Mouse (Mus musculus): ENCODE measurements at regions not wholly inside any gene's neighbourhood (a gene's known extent, or its start where the extent isn't known, plus 50 kb on each side); places are given as distances from the start of the nearest gene placed in this dataset.

DNA sequence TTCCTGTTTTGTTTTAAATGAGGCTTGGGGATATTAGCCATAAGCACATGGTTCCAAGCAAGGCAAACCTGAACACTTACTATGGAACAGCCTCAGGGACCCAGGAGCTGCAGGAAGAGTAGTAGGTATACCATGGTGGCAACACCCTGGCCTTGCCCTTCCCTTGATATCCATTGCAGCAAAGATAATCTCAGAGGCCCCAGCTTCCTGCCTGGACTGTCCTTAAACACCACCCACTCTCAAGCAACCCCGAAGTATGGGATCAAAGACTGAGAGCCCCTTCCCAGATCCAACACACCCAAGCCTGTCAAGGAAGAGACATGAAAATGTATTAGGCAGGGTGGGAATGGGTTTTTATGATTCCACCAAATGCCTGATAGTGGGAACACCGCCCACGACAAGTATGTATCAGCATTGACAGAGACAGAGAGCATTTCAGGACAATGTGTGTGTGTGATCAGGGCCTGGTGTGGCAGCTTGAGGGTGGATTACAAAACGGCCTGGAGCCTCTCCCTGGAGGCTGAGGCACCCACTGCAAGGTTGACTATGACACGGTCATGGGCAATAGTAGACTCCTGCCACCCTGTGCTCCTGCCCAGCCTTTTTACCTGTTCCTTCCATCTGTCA is 179.5 kb downstream of the Bcl11b start:
- no peak for DNase-seq (ENCODE audit: extremely low read depth, insufficient read length, low spot score)

DNA sequence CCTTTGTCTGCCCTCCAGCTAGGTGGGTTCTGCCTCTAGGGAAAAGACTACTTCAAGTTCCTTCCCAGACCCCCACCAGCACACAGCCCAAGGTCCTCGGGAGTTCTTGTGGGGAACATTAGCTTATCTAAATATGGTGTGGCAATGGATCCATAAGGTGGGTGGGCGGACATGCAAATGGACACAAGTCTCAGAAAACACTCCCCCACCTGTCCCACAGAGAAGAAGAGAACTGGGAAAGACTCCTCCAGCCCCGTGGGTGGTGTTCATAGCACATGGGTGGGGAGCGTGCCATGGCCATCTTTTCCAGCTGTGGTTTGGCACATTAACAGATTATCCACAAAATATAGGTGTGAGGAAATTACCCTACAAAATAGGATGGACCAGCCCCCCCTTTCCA is 177.5 kb downstream of the Bcl11b start:
- DNase-seq (ENCODE audit: extremely low read depth, insufficient read length, low spot score): no peak

GRCm38 (mm10) chr12:107831400-107832128 is 171.8 kb downstream of the Bcl11b start:
- DNase-seq (ENCODE audit: extremely low read depth, insufficient read length, low spot score): no peak

- no peak for DNase-seq (ENCODE audit: extremely low read depth, insufficient read length, low spot score)
These were observed 170.4 kb downstream of the Bcl11b start for GRCm38 (mm10) chr12:107833001-107833400.

GRCm38 (mm10) chr12:107834512-107834911 is 168.9 kb downstream of the Bcl11b start:
- DNase-seq (ENCODE audit: extremely low read depth, insufficient read length, low spot score): no peak

GRCm38 (mm10) chr12:107837741-107838140 is 165.7 kb downstream of the Bcl11b start:
- no peak for DNase-seq (ENCODE audit: extremely low read depth, insufficient read length, low spot score)

DNA sequence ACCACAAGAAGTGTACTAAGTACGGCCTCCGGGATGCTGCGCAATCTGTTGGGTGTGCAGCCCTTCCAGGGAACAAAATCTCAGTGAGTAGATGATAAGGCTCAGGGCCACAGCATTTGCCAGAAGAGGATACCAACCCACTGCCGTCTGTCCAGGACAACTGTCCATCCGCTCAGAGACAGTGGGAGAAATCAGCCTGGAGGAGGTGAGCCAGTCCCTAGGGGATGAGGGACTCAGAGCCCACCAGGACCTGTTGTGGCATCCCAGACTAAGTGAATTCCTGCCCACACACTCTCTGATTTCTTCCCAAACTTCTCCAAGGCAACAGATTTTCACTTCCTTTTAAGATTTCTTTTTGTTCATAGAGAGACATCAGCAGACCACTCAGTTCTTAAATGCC is 158.8 kb downstream of the Bcl11b start:
- no peak for DNase-seq (ENCODE audit: extremely low read depth, insufficient read length, low spot score)

DNA sequence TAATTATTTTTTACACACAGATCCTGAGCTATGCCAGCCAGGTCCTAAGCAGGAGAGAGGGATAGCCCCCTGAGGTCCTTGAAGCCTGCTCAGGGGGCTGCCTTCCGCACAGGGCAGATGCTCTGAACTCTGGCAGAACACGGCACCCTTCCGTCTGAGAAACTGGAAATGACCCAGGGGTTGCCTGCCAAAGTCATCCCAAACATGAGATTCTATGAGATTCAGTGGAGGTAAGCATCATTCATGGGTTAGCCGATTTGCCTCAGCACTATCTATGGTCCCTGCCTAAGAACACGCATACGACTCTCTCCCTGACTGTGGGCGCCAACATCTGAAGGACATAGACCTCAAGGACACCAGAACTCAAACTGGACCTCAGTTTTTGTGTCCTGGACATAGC is 152.8 kb downstream of the Bcl11b start:
- no peak for DNase-seq (ENCODE audit: extremely low read depth, insufficient read length, low spot score)

GRCm38 (mm10) chr12:107852921-107853320 is 150.5 kb downstream of the Bcl11b start:
- no peak for DNase-seq (ENCODE audit: extremely low read depth, insufficient read length, low spot score)

- DNase-seq (ENCODE audit: extremely low read depth, insufficient read length, low spot score): no peak
These were observed 147.9 kb downstream of the Bcl11b start for GRCm38 (mm10) chr12:107855547-107855946.

GRCm38 (mm10) chr12:107856421-107857043 is 146.9 kb downstream of the Bcl11b start:
- DNase-seq (ENCODE audit: extremely low read depth, insufficient read length, low spot score): no peak

DNA sequence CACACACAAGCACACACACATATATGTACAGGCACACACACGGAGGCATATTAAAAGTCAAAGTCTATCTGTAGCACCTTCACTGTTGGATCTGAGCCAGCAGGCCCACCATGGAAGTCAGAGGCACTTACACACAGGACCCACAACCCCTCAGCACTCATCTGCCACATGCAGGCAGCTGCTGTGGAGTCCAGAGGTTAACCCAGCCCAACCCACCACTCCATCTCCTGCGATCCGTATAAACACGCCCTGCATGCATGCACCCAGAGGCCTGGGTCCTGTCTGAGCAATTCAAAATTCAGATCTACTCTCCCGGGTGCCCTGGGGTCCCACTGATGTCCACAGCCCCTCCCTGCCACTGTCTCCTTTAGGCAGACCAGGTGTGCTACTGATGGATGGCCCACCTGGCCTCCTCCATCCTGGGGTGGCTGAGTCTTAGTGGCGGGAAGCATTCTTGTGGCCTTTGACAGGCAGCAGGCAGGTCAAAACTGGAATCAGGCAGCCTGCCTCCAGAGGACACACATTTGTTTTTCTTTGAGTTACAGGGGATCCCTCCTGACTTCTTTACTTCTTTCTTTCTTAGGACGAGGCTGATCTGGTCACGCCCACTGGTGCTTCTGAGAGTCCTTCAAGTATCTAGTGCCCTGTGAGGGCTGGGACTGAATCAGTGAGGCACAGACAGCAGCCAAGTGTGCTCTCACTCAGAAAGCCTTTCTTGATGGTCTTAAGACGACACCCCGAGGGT is 144.7 kb downstream of the Bcl11b start:
- no peak for DNase-seq (ENCODE audit: extremely low read depth, insufficient read length, low spot score)

DNA sequence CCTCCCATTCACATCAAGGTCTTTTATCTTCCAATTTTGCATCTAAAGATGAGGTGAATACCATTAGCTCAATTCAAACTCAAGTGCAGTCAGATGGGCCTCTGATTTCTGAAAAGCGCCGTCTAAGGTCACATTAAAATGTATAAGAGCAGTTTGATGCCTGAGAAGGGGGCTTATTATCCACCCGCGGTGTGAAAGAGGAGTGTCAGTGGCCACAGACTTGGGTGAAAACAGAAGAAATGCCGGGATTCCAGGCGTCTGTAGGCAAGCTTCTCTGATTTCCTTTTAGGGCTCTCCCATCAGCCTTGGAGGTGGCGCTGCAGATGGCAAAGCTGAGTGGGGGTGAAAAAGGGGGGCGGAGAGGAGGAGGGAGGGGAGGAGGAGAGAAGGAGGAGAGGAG is 143.7 kb downstream of the Bcl11b start:
- DNase-seq (ENCODE audit: extremely low read depth, insufficient read length, low spot score): no peak

DNA sequence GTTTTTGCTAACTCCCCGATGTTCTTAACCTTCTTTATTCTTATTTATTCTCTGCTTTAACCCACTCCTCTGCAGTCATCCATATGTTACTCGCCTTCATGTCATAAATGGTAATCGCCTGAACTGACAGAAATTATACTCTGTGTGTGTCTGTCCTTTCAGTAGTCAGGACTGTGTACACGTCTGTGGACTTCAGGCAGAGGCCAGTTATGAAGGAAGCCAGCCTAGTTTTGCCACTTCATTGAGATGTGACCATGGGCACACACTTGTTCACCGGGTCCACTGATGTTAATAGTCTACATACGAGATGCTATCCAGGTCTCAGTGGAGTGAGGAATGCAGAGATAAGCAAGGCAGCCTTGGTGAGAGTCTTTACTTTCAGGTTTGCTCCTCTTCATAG is 143.0 kb downstream of the Bcl11b start:
- DNase-seq (ENCODE audit: extremely low read depth, insufficient read length, low spot score): no peak

All from 3134 (cell line).